Mouse (Mus musculus): ENCODE results near the gene Pm20d1.

DNA sequence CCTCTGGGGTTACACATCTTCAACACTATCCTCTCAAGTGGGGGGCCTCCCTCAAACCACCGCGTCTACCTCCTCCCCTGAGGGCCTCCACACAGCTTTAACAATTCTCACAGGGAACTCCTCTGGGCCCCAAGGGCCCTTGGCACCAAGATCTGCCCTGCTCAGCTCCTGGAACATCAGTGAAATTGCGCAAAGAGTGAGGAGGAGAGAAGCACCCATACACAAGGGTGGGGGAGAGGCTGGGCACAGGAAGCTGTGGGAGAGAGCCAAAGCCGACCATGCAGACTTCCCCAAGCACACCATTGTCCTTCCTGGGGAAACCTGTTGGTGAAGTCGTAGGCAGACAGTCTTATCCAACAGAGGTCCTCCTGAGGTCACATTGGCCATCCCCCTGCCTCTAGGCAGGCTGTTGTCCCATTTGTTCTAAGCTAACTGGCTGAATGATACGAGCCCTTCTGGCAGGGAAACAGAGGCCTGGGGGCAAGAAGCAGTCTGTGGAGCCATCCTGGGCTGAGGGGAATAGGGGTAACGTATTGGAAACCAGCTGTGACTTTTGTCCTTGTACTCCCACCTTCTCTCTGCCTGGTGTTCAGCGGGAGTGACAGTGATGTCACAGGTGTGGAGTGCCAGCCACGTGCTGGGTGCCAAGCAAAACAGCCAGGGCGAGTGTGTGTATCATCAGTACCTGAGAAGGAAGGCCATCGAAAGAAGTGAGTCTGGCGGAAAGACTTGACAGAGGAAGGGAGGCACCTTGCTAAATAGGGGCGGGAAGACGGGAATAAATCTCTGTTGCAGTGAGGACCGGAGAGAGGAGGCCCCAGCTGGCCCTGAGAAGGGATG lies 47.3 kb upstream of the Pm20d1 start:
- TF ChIP-seq POLR2A (IDR thresholded peaks at IDR 0.05; ENCODE audit: insufficient read depth, low read length) (no peak), CTCF (IDR thresholded peaks at IDR 0.05; ENCODE audit: low read depth, low read length) (no peak)
